Mouse (Mus musculus) stomach, adult 2 months (tissue): Measurements from ENCODE around the gene Nos1ap. TPM values are rescaled to one million over a fixed set of nuclear protein-coding genes. Genes with fewer than 3 reads are reported as not detected.

Experiments
- polyA plus RNA-seq: library from polyadenylated mRNA; depleted of rRNA; stranded (reverse); fragments of >200 nt; gene quantifications from 2 replicates; pipeline ENCODE4 v1.2.3, GENCODE M21; 2012; rRNA removed

The Nos1ap gene
- 17.4 and 18.8 TPM in 2 replicates for polyA plus RNA-seq

GRCm38 (mm10) chr1:170589219-170590040, at the start of gene Nos1ap:
TSS of gene Nos1ap (minus strand) at chr1:170589861.

DNA sequence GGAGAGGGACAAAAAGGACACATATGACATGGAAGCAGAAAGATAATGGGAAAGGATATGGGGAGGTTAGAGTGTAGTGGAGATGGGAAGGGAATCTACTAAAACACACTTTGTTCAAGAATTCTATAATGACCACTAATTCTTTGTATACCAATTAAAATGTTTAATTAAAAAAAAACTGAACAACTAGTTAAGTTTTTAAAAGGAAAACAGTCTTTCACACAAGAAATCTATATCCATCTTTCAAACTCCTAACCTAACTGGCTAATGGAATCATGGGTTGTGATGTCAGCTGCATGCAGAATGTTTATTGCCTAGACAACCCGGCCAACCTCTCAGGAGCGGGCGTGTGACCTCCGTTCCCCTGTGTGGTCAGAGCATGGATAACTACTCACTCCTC, 281.2 kb downstream of the Nos1ap start, which contains the start of gene Spata46:
Spata46 (plus strand) TSS at position 301 of the 400 bp plus-strand sequence.

DNA sequence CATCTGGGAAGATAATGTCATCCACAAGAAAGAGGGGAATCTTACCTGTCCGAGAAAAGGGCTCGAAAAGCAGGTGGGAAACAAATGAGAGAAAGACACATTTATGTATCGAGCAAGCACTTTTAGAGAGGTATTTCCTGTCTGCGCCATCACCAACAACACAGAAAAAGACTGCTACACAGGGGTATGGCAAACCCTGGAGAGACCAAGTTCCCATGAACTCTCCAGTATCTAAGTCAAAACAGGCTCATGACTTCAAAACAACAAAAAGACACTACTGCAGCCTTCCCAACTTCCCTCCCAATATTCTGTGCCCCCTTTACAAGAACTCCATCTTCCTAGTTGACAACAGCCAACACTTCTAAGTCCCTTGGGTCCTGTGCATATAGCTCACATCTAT, 283.4 kb downstream of the Nos1ap start, which contains the start of gene Gm7694:
Gm7694 (minus strand) TSS at position 101 of the 400 bp plus-strand sequence.

GRCm38 (mm10) chr1:170277016-170277415, 312.6 kb downstream of the Nos1ap start, which contains the start of gene Sh2d1b1:
TSS of gene Sh2d1b1 (plus strand) at chr1:170277320.

Other genes with a start within 250 kb of the Nos1ap start
- gene Olfml2b, start 54.7 kb upstream of the Nos1ap start, polyA plus RNA-seq, result 10.7 and 13.9 TPM in 2 replicates